Mouse (Mus musculus): ENCODE results near the gene Wdr82. TPM values are rescaled to one million over a fixed set of nuclear protein-coding genes. Genes with fewer than 3 reads are reported as not detected.
A peak's percentile ranks its signal among the peaks of the same experiment; 100 is the strongest.

Wdr82 gene
- total and polyA plus RNA-seq, 2 experiments from 2014 or later, result 32.6 to 240 TPM

GRCm38 (mm10) chr9:106141955-106142354 lies 28.8 kb upstream of the Wdr82 start:
- no peak overlapping the region for H3K9ac ChIP-seq (replicated peaks; ENCODE audit: low read length)
- H3K4me1 ChIP-seq (ENCODE audit: insufficient read depth, low read length), result no peaks in the 10 kb centered on the region
- no peak overlapping the region for H3K4me2 ChIP-seq (ENCODE audit: low read depth, low read length)
- no peaks in the 10 kb centered on the region for H3K36me3 ChIP-seq (ENCODE audit: insufficient read depth, low read length)
- WGBS, result 58% methylated on average over 12 of the region's 12 CpGs
- no peaks in the 10 kb centered on the region for H3K27me3 ChIP-seq (ENCODE audit: insufficient read depth, low read length)
- H3K27ac ChIP-seq, result no peak overlapping the region; the same call in 1 of the 2 replicates
- ATAC-seq (no peak), DNase-seq (ENCODE audit: low spot score) (peak; percentile 66)
- H3K4me3 ChIP-seq (ENCODE audit: low read length), result no peak overlapping the region
- TF ChIP-seq CTCF (IDR thresholded peaks at IDR 0.05; ENCODE audit: low read depth), result no peak
- H3K9me3 ChIP-seq (ENCODE audit: low read length), result no peaks in the 10 kb centered on the region

GRCm38 (mm10) chr9:106144176-106144575 lies 26.6 kb upstream of the Wdr82 start:
- no peak for TF ChIP-seq CTCF (IDR thresholded peaks at IDR 0.05; ENCODE audit: low read depth)
- ATAC-seq, result no peak
- no peak overlapping the region for H3K4me3 ChIP-seq (ENCODE audit: low read length)
- DNase-seq (ENCODE audit: low spot score), result peak; percentile 58
- H3K27ac ChIP-seq, result no peak overlapping the region
- H3K4me2 ChIP-seq (ENCODE audit: low read depth, low read length), result no peak overlapping the region
- H3K36me3 ChIP-seq (ENCODE audit: insufficient read depth, low read length), result no peaks in the 10 kb centered on the region
- no peak overlapping the region for H3K9ac ChIP-seq (replicated peaks; ENCODE audit: low read length)
- 52% methylated on average over 7 of the region's 7 CpGs for WGBS
- no peaks in the 10 kb centered on the region for H3K27me3 ChIP-seq (ENCODE audit: insufficient read depth, low read length)
- no peaks in the 10 kb centered on the region for H3K9me3 ChIP-seq (ENCODE audit: low read length)
- H3K4me1 ChIP-seq (ENCODE audit: insufficient read depth, low read length), result 0 out of 2 replicates have a peak, but pooled peaks cover under 1% of the 10 kb centered on the region

DNA sequence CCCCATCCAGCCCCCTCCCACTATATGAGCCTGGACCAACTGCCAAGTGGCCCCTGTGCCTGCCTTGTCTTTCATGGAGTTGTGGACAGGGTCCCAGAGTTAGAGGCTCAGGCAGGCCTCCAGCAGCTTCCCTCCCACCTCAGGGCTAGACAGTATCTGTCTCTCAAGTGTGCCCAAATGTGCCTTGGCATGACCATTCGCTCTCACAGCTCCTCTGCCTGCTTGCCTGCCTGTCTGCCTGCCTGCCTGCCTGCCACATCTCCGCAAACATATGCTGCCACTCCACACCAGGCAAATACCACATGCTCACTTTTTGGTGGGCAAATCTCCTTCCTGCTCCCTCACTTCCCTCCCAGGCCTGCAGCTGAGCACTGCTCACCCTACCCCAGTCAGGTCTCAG lies 25.1 kb upstream of the Wdr82 start:
- H3K27me3 ChIP-seq (ENCODE audit: insufficient read depth, low read length), result no peaks in the 10 kb centered on the region
- 0 out of 2 replicates have a peak, but pooled peaks cover 5% of the 10 kb centered on the region for H3K4me1 ChIP-seq (ENCODE audit: insufficient read depth, low read length)
- H3K27ac ChIP-seq, result no peak overlapping the region
- no peaks in the 10 kb centered on the region for H3K36me3 ChIP-seq (ENCODE audit: insufficient read depth, low read length)
- no peak overlapping the region for H3K4me3 ChIP-seq (ENCODE audit: low read length)
- H3K4me2 ChIP-seq (ENCODE audit: low read depth, low read length), result no peak overlapping the region
- no peaks in the 10 kb centered on the region for H3K9me3 ChIP-seq (ENCODE audit: low read length)
- 52% methylated on average over 2 of the region's 2 CpGs for WGBS
- no peak for TF ChIP-seq CTCF (IDR thresholded peaks at IDR 0.05; ENCODE audit: low read depth)
- DNase-seq (ENCODE audit: low spot score) (peak; percentile 34), ATAC-seq (no peak)
- H3K9ac ChIP-seq (replicated peaks; ENCODE audit: low read length), result no peak overlapping the region

- H3K4me1 ChIP-seq (ENCODE audit: insufficient read depth, low read length), result 0 out of 2 replicates have a peak, but pooled peaks cover 5% of the 10 kb centered on the region
- peak overlapping the region; percentile 80; the same call in 1 of the 2 replicates for H3K27ac ChIP-seq
- no peak for ATAC-seq
- DNase-seq (ENCODE audit: low spot score), result no peak
- 0 out of 2 replicates have a peak overlapping the region, but pooled peaks have one; percentile 74 for H3K9ac ChIP-seq (replicated peaks; ENCODE audit: low read length)
- H3K4me2 ChIP-seq (ENCODE audit: low read depth, low read length), result peak overlapping the region; percentile 59
- 34% methylated on average over 5 of the region's 5 CpGs for WGBS
- H3K27me3 ChIP-seq (ENCODE audit: insufficient read depth, low read length), result no peaks in the 10 kb centered on the region
- no peak for TF ChIP-seq CTCF (IDR thresholded peaks at IDR 0.05; ENCODE audit: low read depth)
- no peaks in the 10 kb centered on the region for H3K9me3 ChIP-seq (ENCODE audit: low read length)
- H3K36me3 ChIP-seq (ENCODE audit: insufficient read depth, low read length), result no peaks in the 10 kb centered on the region
- peak overlapping the region; percentile 58 for H3K4me3 ChIP-seq (ENCODE audit: low read length)
These were observed 23.4 kb upstream of the Wdr82 start for GRCm38 (mm10) chr9:106147281-106147680.

GRCm38 (mm10) chr9:106147851-106148431 lies 22.8 kb upstream of the Wdr82 start:
- peak; percentile 46 for ATAC-seq
- Histone ChIP-seq H3K27me3 (ENCODE audit: insufficient read depth, low read length) (no peaks in the 10 kb centered on the region), H3K36me3 (ENCODE audit: insufficient read depth, low read length) (no peaks in the 10 kb centered on the region), H3K4me2 (ENCODE audit: low read depth, low read length) (peak overlapping the region; percentile 59), H3K9ac (replicated peaks; ENCODE audit: low read length) (peak overlapping the region; percentile 74), H3K9me3 (ENCODE audit: low read length) (no peaks in the 10 kb centered on the region), H3K4me1 (ENCODE audit: insufficient read depth, low read length) (0 out of 2 replicates have a peak, but pooled peaks cover 5% of the 10 kb centered on the region), H3K4me3 (ENCODE audit: low read length) (peak overlapping the region; percentile 58), H3K27ac (peak overlapping the region; percentile 80)
- peak; percentile 16; the same call in 1 of the 2 replicates for TF ChIP-seq CTCF (IDR thresholded peaks at IDR 0.05; ENCODE audit: low read depth)
- 4% methylated on average over 10 of the region's 10 CpGs for WGBS
- DNase-seq (ENCODE audit: low spot score), result no peak

DNA sequence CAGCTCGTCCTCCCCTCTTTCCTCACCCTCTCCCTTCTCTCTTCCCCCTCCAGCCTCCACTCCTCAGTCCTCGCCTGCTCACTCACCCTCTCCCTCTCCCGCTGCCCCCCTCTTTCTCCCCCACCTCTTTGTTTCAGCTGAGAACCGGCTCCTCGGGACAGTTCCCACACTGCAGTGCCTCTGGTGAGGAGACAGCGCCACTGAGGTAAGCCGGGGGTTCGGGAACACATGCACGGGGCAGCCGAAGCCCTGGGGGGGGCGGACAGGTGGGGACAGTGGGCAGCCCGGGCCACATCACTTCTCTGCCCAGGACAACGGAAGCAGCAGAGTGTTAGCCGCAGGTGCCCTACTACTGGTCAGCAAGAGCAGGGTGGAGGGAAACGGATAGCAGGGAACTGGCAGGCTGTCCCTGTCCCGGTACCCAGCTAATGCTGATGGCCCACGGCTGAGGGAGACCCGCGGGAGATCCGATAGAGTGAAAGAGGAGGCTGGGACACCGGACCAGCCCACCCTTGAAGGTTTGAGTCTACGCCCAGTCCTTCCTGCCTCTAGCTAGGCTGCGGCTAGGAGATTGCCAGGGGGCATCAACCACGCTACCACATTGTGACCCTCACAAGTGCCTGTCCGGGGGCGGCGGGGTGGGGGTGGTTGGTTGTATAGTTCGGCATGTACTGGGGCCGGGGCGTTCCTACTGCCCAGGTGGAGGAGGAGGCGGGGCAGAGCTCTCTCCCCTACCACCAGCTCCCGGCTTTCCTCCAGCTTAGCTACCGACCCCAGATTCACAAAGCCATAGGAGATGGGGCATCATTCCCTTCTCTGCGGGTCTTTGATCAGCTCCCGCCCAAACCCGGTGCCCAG lies 22.0 kb upstream of the Wdr82 start:
- TF ChIP-seq CTCF (IDR thresholded peaks at IDR 0.05; ENCODE audit: low read depth), result peak; percentile 47
- H3K27ac ChIP-seq, result peak overlapping the region; percentile 80
- peak overlapping the region; percentile 58 for H3K4me3 ChIP-seq (ENCODE audit: low read length)
- 2% methylated on average over 36 of the region's 36 CpGs for WGBS
- H3K36me3 ChIP-seq (ENCODE audit: insufficient read depth, low read length), result no peaks in the 10 kb centered on the region
- DNase-seq (ENCODE audit: low spot score), result peak; percentile 75
- ATAC-seq, result peak; percentile 85
- peak overlapping the region; percentile 74 for H3K9ac ChIP-seq (replicated peaks; ENCODE audit: low read length)
- H3K4me2 ChIP-seq (ENCODE audit: low read depth, low read length), result peak overlapping the region; percentile 59
- 0 out of 2 replicates have a peak, but pooled peaks cover 5% of the 10 kb centered on the region for H3K4me1 ChIP-seq (ENCODE audit: insufficient read depth, low read length)
- no peaks in the 10 kb centered on the region for H3K27me3 ChIP-seq (ENCODE audit: insufficient read depth, low read length)
- H3K9me3 ChIP-seq (ENCODE audit: low read length), result no peaks in the 10 kb centered on the region

Data from hindbrain, postnatal 0 days (tissue).